Mouse (Mus musculus) heart, postnatal 36 days (tissue): ENCODE results near the gene Asb10. TPM values are rescaled to one million over a fixed set of nuclear protein-coding genes. Genes with fewer than 3 reads are reported as not detected.

Source experiments
- DNase-seq, 2 experiments: peaks; one replicate each; pipeline ENCODE4 v3.0.0; 2021 to 2022
- intact Hi-C: fragments of 180-260 bp; cut with DNase I; formaldehyde crosslinking; loops from one replicate; pipeline ENCODE4 v1.15.1; 2025
- total RNA-seq, 2 experiments: library from RNA; stranded (reverse); gene quantifications; 2 replicates each; pipeline ENCODE4 v1.2.3; 2021

Gene Asb10
- total RNA-seq, 2 experiments from 2014 or later, result 73.0 to 82.3 TPM

DNA sequence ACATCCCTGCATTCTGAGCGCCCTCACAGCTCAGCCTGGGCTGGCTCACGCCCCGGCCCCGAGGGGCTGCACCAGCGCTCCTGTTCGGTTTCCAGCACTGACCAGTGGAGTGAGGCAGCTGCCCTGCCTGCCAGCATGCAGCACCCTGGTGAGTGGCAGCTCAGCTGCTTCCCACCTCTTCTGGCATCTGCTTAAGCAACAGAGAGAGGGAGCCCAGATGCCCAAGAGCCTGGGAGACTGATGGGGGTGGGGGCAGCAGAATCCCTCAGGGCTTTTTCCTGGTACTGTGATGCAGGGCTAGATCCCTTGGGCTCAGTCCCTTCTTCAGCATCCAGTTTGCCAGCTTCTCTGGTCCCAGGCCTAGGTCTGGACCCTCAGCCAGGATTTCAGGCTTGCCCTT, 44.0 kb downstream of the Asb10 start:
- intact Hi-C loops, result no loop called here
- no peak for DNase-seq

DNA sequence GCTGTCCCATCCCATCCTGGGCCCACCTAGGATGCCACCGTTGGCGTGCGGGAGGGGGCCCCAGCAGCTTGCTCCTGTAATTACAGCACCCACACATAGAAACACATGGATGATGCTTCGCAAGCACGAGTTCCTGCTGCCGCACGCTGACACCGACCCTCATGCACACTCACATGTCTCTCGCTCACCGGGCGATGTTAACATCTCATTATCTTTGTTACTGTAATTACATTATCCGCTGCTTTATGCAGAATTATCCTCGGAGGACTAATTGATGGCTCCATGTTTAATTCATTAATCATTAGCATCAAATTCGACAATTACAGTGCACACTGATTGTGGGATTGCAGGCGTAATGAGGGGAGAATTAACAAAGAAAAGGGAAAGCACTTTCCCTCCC, 45.8 kb downstream of the Asb10 start:
- intact Hi-C loops, result no loop called here
- no peak for DNase-seq

DNA sequence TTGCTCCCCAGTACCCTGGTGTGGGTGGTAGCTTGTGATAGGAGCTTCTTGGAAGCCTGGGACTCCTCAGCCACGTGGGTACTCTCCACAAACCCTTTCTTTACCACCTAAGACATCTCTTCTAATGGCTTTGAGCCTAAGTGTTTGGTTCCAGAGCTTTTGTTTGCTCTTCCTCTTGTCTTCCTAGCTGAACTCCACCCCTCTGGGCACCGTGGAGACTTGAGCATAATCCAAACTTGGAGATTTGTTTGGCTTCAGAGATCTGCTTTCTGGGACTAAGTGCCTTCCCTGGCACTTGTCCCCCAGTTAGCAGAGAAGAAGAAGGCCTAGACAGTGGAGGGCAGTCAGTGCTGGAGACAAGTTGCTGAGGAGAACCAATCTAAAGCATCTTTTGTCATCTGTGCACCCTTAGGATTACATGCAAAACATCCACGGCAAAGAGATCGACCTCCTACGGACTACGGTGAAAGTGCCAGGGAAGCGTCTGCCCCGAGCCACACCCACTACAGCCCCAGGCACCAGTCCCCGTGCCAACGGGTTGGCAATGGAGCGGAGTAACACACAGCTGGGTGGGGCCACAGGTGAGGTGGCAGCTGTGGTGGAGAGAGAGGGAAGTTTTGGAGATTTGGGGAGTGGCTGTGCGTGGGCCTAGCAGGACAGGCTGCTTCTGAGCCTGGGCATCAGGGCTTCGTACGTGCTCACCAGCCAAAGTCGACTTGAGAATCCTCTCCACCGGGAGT, 48.1 kb downstream of the Asb10 start:
- no peak for DNase-seq
- intact Hi-C loops, result no loop called here

DNA sequence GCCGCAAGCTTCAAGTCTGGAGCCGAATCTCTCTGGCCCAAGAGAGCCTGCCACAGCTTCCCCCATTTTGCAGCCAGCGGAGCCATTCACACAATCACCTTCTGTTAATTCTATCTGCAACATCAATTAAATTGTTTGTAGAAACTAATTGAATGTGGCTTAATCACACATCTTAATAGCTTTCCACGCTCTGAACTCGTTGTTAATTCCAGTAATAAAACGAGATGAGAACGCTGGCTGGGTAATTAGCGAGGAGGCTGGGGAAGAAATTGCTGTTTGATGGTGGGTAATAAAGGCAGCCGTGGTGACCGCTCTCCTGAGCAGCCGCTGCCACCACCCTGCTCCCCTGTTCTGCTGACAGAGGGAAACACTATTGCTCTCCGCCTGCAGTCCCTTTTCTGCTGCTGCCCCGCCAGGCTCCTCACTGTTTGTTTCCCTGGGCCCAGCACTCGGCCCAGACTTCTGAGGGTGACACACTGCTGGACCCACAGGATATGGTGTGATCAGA, 50.3 kb downstream of the Asb10 start:
- DNase-seq, result no peak
- intact Hi-C loops, result no loop called here

DNA sequence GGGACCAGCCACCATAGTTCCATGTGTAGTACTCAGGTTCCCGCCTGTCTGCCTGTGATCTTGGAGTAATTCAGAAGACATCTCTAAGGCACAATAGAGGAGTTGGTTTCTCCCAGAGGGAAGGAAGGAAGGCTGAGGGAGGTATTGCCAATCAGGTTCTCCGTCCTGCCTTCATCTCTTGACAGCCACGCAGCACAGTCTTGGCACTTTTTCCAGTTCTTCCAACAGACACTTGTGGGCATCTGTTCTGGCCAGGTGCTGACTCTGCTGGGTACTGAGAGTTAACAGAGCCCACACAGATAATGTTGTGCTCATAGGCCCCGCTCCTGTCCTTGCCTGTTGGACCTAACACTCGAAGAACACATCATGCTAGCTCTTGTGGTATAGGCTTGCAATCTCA, 54.0 kb downstream of the Asb10 start:
- DNase-seq, result no peak
- intact Hi-C loops, result no loop called here

DNA sequence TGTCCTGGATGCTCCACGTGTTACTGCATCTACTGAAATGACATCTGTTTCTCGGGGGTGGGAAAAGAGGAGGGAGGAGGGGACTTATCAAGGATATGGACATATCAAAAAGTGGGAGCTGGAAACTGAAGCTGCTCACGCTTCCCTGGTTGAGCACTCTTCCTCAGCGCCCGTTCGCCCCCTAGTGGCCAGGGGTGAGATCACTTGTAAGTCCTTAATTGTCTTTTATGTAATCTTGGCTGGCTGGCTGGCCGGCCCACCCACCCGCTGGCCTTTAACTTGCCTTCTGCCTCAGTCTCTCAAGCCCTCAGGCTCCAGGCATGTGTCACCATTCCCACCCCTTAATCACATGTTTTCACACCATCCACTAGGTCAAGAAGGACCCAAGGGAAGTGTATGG, 54.7 kb downstream of the Asb10 start:
- DNase-seq, result peak; percentile 88 to 91
- intact Hi-C loops, result no loop called here

DNA sequence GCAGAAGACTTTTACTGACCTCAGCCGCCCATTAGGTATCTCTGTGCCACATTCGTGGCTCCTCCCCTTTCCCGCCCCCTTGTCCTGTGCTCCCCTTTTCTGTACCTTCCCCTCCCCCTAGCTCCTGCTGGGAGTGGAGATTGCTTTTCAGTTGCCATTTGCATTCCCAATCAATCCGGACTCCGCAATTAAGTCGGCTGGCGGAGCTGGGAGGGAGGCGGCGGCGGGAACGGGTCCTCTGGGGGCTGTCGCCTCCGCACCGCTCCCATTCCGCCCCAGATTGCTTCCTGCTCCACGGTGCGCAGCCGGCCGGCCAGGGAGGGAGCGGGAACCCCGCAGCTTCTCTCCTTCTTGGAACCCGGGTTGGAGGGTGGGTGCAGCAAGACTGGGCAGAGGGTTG, 55.8 kb downstream of the Asb10 start:
- intact Hi-C loops, result no loop called here
- no peak for DNase-seq

DNA sequence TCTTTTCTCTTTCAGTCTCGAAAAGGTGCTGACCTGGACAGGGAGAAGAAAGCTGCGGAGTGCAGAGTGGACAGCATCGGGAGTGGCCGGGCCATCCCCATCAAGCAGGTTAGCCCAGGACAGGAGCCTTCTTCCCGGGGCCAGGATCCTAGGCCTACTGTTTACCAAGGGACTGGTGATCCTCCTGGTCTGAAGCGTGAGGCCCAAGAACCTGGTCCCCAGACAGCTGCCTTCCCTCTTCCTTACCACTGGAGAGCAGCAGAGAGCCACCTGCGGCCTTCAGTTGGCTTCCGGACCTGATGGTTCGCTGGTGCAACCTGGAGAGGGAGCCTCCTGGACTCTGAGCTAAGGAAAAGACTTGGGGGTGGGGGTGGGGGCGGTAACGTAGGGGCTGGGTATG, 57.5 kb downstream of the Asb10 start:
- DNase-seq, result peak; percentile 43 to 44
- intact Hi-C loops, result no loop called here

Other genes starting within 250 kb of the Asb10 start
- gene Kcnh2, start 189.4 kb downstream of the Asb10 start, total RNA-seq, result 10 to 100 TPM; 56.3 to 72.6 TPM
- gene Nos3, start 176.2 kb downstream of the Asb10 start, total RNA-seq, result 10 to 100 TPM; 23.7 to 26.2 TPM
- gene Atg9b, start 148.8 kb downstream of the Asb10 start, total RNA-seq, result under 1 TPM; 0.27 to 0.75 TPM
- 10 to 100 TPM; 83.7 to 84.9 TPM for gene Abcb8, start 147.3 kb downstream of the Asb10 start, total RNA-seq
- gene Asic3, start 127.6 kb downstream of the Asb10 start, total RNA-seq, result not detected
- gene Cdk5, start 117.4 kb downstream of the Asb10 start, total RNA-seq, result 10 to 100 TPM; 22.5 to 23.0 TPM
- 10 to 100 TPM; 29.2 to 35.1 TPM for gene Slc4a2, start 117.1 kb downstream of the Asb10 start, total RNA-seq
- 100 to 1,000 TPM; 288 to 310 TPM for gene Fastk, start 95.7 kb downstream of the Asb10 start, total RNA-seq
- 10 to 100 TPM; 11.7 to 12.1 TPM for gene Tmub1, start 93.1 kb downstream of the Asb10 start, total RNA-seq
- gene Agap3, start 88.8 kb downstream of the Asb10 start, total RNA-seq, result 10 to 100 TPM; 83.6 to 91.1 TPM
- not detected for gene Gbx1, start 13.8 kb downstream of the Asb10 start, total RNA-seq
- gene 4931409K22Rik, start 15.8 kb upstream of the Asb10 start, total RNA-seq, result not detected
- gene Abcf2, start 36.5 kb upstream of the Asb10 start, total RNA-seq, result 10 to 100 TPM; 55.3 to 56.0 TPM
- 10 to 100 TPM; 10.8 to 11.6 TPM for gene Chpf2, start 45.8 kb upstream of the Asb10 start, total RNA-seq
- gene Smarcd3, start 83.4 kb upstream of the Asb10 start, total RNA-seq, result 10 to 100 TPM; 63.2 to 64.5 TPM
- gene Nub1, start 144.6 kb upstream of the Asb10 start, total RNA-seq, result 10 to 100 TPM; 38.0 to 39.3 TPM
- gene Wdr86, start 189.7 kb upstream of the Asb10 start, total RNA-seq, result under 1 TPM; 0.49 to 0.53 TPM
- not detected for gene Crygn, start 217.0 kb upstream of the Asb10 start, total RNA-seq